Mouse (Mus musculus): ENCODE data around the gene Csn1s1. TPM values are rescaled to one million over a fixed set of nuclear protein-coding genes. Genes with fewer than 3 reads are reported as not detected.

Csn1s1 gene
- polyA plus RNA-seq (2015; fragmentation: Nextera tagmentation; extraction: Ambion mirVana): 0.11 and 10.3 TPM in 2 replicates

DNA sequence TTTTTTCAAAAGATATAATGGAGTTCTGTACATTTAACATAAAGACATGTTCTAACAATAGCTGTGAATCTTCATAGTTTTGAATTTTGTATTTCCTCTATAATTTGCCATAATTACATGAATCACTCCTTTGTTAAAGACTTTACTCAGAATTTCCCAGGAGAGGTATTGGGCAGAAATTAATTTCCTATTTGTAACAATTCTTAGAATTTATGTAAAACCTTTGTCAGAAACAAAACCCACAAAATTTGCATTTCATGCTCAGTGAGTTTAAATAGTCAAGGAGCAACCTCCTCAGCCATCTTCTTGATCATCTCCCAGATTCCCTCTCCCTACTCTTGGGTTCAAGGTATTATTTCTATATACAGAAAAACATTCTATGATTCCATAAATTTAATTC lies at the start of gene Csn1s1:
Gene Csn1s1, plus strand, starts transcription at position 301 of the 400 bp plus-strand sequence.
- Histone ChIP-seq H3K4me3 (ENCODE audit: low read depth, low read length) (no peak within 1 kb of the TSS), H3K36me3 (ENCODE audit: insufficient read depth, low read length) (no peaks in the 10 kb centered on the region), H3K27me3 (replicated peaks; ENCODE audit: insufficient read depth, low read length) (no peaks in the 10 kb centered on the region), H3K4me1 (ENCODE audit: insufficient read depth, low read depth, low read length) (no peaks in the 10 kb centered on the region), H3K27ac (ENCODE audit: low read length) (no peak within 1 kb of the TSS), H3K9ac (replicated peaks; ENCODE audit: low read depth) (no peak within 1 kb of the TSS), H3K9me3 (ENCODE audit: low read length) (no peaks in the 10 kb centered on the region), H3K4me2 (replicated peaks; ENCODE audit: low read depth, low read length) (no peak within 1 kb of the TSS)
- no peak for DNase-seq (ENCODE audit: low spot score)
- no peak for ATAC-seq
- TF ChIP-seq EP300 (IDR thresholded peaks at IDR 0.05): no peak
- no peak for TF ChIP-seq CTCF (IDR thresholded peaks at IDR 0.05)

GRCm38 (mm10) chr5:87622681-87623080 lies 43.3 kb upstream of the Csn1s1 start:
- H3K9me3 ChIP-seq (ENCODE audit: low read length): no peaks in the 10 kb centered on the region
- ATAC-seq: no peak

GRCm38 (mm10) chr5:87642787-87643186 lies 23.2 kb upstream of the Csn1s1 start:
- Histone ChIP-seq H3K27me3 (replicated peaks; ENCODE audit: insufficient read depth, low read length) (no peaks in the 10 kb centered on the region), H3K4me1 (ENCODE audit: insufficient read depth, low read depth, low read length) (no peaks in the 10 kb centered on the region), H3K9ac (replicated peaks; ENCODE audit: low read depth) (no peak overlapping the region), H3K4me2 (replicated peaks; ENCODE audit: low read depth, low read length) (no peak overlapping the region), H3K4me3 (ENCODE audit: low read depth, low read length) (no peak overlapping the region), H3K36me3 (ENCODE audit: insufficient read depth, low read length) (no peaks in the 10 kb centered on the region), H3K9me3 (ENCODE audit: low read length) (no peaks in the 10 kb centered on the region), H3K27ac (ENCODE audit: low read length) (no peak overlapping the region)
- ATAC-seq: no peak
- no peak for DNase-seq (ENCODE audit: low spot score)
- TF ChIP-seq EP300 (IDR thresholded peaks at IDR 0.05): no peak
- TF ChIP-seq CTCF (IDR thresholded peaks at IDR 0.05): peak; percentile 28; the same call in 1 of the 2 replicates

More at GRCm38 (mm10) chr5:87622681-87623080, 43.3 kb upstream of the Csn1s1 start:
- DNase-seq (ENCODE audit: low spot score): peak; percentile 7
- H3K27ac ChIP-seq (ENCODE audit: low read length): no peak overlapping the region
- no peaks in the 10 kb centered on the region for H3K36me3 ChIP-seq (ENCODE audit: insufficient read depth, low read length)
- H3K4me1 ChIP-seq (ENCODE audit: insufficient read depth, low read depth, low read length): no peaks in the 10 kb centered on the region
- no peak for TF ChIP-seq CTCF (IDR thresholded peaks at IDR 0.05)
- TF ChIP-seq EP300 (IDR thresholded peaks at IDR 0.05): no peak
- H3K9ac ChIP-seq (replicated peaks; ENCODE audit: low read depth): no peak overlapping the region
- H3K4me3 ChIP-seq (ENCODE audit: low read depth, low read length): no peak overlapping the region
- H3K4me2 ChIP-seq (replicated peaks; ENCODE audit: low read depth, low read length): no peak overlapping the region
- no peaks in the 10 kb centered on the region for H3K27me3 ChIP-seq (replicated peaks; ENCODE audit: insufficient read depth, low read length)

DNA sequence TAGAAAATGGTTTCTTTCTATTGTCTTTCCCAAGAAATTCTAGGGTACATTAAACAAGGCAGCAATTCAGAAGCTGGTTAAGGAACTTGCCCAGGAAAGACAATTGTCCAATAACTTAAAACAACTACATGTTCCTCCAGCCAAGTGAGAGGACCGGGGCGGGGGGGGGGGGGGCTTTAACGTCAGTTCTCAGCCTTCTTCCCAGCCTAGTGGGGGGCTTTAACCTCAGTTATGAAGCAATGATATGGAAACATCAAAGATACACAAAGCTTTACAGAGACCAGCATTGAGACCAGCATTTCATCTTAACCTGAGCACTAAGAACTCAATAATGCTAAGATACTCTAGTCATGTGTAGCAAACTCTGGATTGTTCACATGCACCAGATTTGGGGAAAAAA lies 33.5 kb downstream of the Csn1s1 start, which contains the start of gene Csn2:
Gene Csn2, minus strand, starts transcription at position 101 of the 400 bp plus-strand sequence.
- WGBS: 72% methylated on average over 3 of the region's 3 CpGs
- no peak within 1 kb of the TSS for H3K4me2 ChIP-seq (replicated peaks; ENCODE audit: low read depth, low read length)
- no peak within 1 kb of the TSS for H3K9ac ChIP-seq (replicated peaks; ENCODE audit: low read depth)
- no peaks in the 10 kb centered on the region for H3K4me1 ChIP-seq (ENCODE audit: insufficient read depth, low read depth, low read length)
- ATAC-seq: no peak
- H3K4me3 ChIP-seq (ENCODE audit: low read depth, low read length): no peak within 1 kb of the TSS
- H3K36me3 ChIP-seq (ENCODE audit: insufficient read depth, low read length): no peaks in the 10 kb centered on the region
- no peak within 1 kb of the TSS for H3K27ac ChIP-seq (ENCODE audit: low read length)
- no peaks in the 10 kb centered on the region for H3K9me3 ChIP-seq (ENCODE audit: low read length)
- no peaks in the 10 kb centered on the region for H3K27me3 ChIP-seq (replicated peaks; ENCODE audit: insufficient read depth, low read length)
- TF ChIP-seq CTCF (IDR thresholded peaks at IDR 0.05) (no peak), EP300 (IDR thresholded peaks at IDR 0.05) (no peak)
- DNase-seq (ENCODE audit: low spot score): no peak

DNA sequence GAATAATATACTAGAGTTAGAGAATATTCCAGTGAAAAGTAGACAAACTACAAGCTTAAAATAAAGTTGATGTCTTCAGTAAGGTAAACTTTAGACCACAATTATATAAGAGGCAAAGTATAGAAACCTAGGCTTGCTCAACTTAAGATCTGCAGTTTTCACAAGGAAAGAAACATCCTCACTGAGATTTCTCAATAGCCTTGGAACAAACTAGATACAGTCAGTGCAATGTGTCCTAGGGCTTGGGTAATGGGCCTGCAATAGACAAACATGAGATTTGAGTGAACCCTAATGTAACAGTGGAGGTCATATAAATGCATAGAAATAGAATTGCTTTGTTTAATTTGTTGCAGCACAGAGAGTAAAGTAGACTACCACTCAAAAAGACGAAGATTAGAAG lies 39.9 kb downstream of the Csn1s1 start:
- WGBS: 52% methylated on average over 1 of the region's 1 CpGs

More for the DNA sequence above, 39.9 kb downstream of the Csn1s1 start:
- Histone ChIP-seq H3K4me2 (replicated peaks; ENCODE audit: low read depth, low read length) (no peak overlapping the region), H3K36me3 (ENCODE audit: insufficient read depth, low read length) (no peaks in the 10 kb centered on the region), H3K4me3 (ENCODE audit: low read depth, low read length) (no peak overlapping the region), H3K27ac (ENCODE audit: low read length) (no peak overlapping the region), H3K9ac (replicated peaks; ENCODE audit: low read depth) (no peak overlapping the region), H3K27me3 (replicated peaks; ENCODE audit: insufficient read depth, low read length) (no peaks in the 10 kb centered on the region), H3K4me1 (ENCODE audit: insufficient read depth, low read depth, low read length) (no peaks in the 10 kb centered on the region), H3K9me3 (ENCODE audit: low read length) (no peaks in the 10 kb centered on the region)
- ATAC-seq: no peak
- TF ChIP-seq CTCF (IDR thresholded peaks at IDR 0.05): no peak
- DNase-seq (ENCODE audit: low spot score): no peak

Other genes with a start within 250 kb of the Csn1s1 start
- not detected in 2 replicates for gene Ugt2b38, start 242.0 kb upstream of the Csn1s1 start, polyA plus RNA-seq (2015; fragmentation: Nextera tagmentation; extraction: Ambion mirVana)
- not detected in 2 replicates for gene Ugt2a2, start 183.9 kb upstream of the Csn1s1 start, polyA plus RNA-seq (2015; fragmentation: Nextera tagmentation; extraction: Ambion mirVana)
- gene Gm43638, start 179.4 kb upstream of the Csn1s1 start, polyA plus RNA-seq (2015; fragmentation: Nextera tagmentation; extraction: Ambion mirVana): not detected in 2 replicates
- not detected in 2 replicates for gene Ugt2a1, start 175.3 kb upstream of the Csn1s1 start, polyA plus RNA-seq (2015; fragmentation: Nextera tagmentation; extraction: Ambion mirVana)
- gene Sult1b1, start 128.0 kb upstream of the Csn1s1 start, polyA plus RNA-seq (2015; fragmentation: Nextera tagmentation; extraction: Ambion mirVana): not detected in 2 replicates
- 0.14 and 0.21 TPM in 2 replicates for gene Sult1d1, start 97.2 kb upstream of the Csn1s1 start, polyA plus RNA-seq (2015; fragmentation: Nextera tagmentation; extraction: Ambion mirVana)
- not detected in 2 replicates for gene Sult1e1, start 74.6 kb upstream of the Csn1s1 start, polyA plus RNA-seq (2015; fragmentation: Nextera tagmentation; extraction: Ambion mirVana)
- gene Csn2, start 33.4 kb downstream of the Csn1s1 start, polyA plus RNA-seq (2015; fragmentation: Nextera tagmentation; extraction: Ambion mirVana): 0.35 and 46.5 TPM in 2 replicates
- 0.36 and 27.1 TPM in 2 replicates for gene Csn1s2a, start 108.4 kb downstream of the Csn1s1 start, polyA plus RNA-seq (2015; fragmentation: Nextera tagmentation; extraction: Ambion mirVana)
- gene Csn1s2b, start 141.9 kb downstream of the Csn1s1 start, polyA plus RNA-seq (2015; fragmentation: Nextera tagmentation; extraction: Ambion mirVana): 1.2 TPM in 1 of 2 replicates, not detected in the other
- not detected in 2 replicates for gene Prr27, start 159.5 kb downstream of the Csn1s1 start, polyA plus RNA-seq (2015; fragmentation: Nextera tagmentation; extraction: Ambion mirVana)
- gene Odam, start 218.8 kb downstream of the Csn1s1 start, polyA plus RNA-seq (2015; fragmentation: Nextera tagmentation; extraction: Ambion mirVana): not detected in 2 replicates

Measured in lung, postnatal 0 days (tissue).